Mouse (Mus musculus) megakaryocyte-erythroid progenitor cell, adult 5 weeks (primary cell): ENCODE data around the gene RPS10-NUDT3. TPM values are rescaled to one million over a fixed set of nuclear protein-coding genes. Genes with fewer than 3 reads are reported as not detected.

Experiments
- polyA plus RNA-seq: library from polyadenylated mRNA; stranded (reverse); fragments of >175 nt; gene quantifications from 2 replicates; pipeline ENCODE4 v1.2.3, GENCODE M21; 2012

RPS10-NUDT3 gene
- not detected in 2 replicates for polyA plus RNA-seq

DNA sequence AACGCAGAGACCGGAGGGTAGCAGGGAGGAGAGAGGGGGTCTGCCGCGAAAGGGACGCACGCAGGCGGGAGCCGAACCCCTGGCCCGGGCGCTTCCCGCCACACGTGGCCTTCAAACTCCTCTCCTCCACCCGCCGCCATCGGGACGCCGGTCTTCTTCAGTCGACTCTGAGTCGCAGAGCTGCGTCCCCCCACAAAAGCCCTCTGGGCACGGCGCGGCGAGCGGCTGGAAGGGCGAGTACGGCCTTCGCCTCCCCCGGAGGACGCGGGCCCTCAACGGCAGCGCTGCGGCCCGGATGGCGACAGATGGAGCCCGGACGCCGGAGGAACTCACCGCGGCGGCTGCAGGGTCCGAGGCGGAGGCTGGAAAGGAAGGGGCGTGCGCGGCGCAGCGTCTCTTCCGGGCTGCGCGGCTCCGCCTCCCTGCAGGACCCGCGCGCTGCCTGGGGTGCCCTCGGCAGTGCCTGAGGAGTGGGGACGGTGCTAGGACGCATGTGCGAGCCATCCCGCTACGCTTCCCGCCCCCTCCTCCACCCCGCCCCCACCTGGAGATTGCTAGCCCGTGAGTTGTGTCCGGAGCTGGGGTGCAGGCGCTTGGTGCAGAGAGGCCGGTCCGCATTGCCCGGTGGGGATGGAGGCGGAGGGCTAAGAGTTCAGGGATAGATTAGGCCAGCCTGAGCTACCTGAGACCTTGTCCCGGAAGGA lies at the start of gene RPS10-NUDT3:
TSS of gene RPS10-NUDT3 (minus strand) at position 352 of the 704 bp plus-strand sequence.

DNA sequence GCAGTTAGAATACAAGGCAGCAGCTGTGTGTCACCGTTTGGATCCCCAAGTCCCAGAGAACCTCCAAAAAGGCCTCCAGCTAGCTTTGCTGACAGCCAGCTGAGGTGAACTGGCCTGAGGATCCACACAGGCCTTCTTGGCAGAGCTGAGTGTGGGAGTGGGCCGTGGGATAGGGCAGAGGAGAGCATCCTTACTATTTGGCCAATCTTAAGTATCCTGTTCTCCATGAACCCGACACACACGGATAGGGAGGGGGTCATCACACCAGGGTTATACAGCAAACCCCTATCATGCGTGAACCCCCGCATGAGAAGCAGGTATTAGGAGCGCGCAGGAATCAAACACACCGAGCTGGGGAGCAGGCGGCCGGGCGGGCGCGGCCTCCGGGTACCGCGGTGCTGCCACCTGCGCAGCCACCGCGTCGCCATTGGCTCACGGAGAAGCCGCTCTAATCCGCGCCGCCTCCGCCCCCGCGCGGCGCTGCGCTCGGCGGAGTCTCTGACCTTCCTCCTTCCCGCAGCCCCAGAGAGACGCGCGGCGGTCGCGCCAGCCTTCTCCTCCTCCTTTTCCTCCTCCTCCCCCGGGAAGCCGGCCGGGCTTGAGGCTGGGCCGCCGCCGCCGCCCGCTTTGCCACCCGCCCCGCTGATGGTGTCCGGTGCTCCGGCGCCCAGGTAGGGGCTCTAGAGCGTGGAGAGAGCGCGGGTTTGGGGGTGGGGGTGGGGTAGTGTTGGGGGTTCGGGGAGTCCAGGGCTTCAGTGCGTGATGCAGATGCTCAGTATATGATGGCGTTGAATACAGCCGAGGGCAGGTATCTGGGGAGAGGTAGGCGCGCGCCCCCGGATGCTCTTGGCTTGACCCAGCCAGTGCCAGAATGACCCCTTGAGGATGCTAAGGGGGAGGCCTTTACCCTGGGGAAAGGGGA lies 20.3 kb upstream of the RPS10-NUDT3 start, which contains the start of gene Pacsin1:
TSS of gene Pacsin1 (plus strand) at position 421 of the 922 bp plus-strand sequence.

DNA sequence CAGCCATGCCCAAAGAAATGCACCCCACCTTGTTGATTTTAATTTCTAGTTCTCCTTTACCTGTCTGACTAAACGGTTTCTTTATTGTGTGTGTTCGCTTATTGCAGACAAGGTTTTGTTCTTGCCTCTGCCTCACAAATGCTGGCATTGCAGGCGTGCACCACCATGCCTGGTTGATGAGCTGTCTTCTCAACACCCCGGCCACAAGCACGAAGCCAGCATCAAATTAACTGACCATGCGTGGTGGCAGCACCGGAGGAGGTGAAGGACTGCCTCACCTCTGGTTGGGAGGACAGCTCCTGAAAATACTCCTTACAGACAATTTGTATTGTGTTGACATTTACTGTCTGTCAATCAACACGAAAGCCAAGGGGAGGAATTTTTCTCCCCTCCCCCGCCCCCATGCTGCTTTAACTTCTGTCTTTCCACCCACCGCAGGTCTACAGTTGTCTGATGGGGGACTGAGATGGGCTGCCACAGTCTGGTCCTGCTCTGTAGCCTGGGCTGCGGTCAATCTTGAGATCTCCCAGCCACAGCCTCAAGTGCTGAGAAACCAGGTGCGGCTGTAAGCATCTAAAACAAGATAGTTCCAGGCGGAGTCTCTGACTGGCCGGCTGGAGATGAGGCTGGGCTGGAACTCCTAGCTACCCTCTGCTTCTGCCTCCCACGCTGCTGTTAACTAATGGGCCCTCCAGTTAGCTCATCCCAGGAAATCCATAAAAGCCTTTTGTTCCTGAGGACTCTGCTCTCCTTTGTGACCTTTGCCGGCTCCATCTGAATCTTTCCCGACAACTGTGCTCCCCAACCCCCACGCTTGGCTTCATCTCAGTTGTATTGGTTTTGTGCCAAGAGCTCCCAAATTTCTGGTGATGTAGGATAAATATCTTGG lies 1.4 kb upstream of the RPS10-NUDT3 start, which contains the start of gene Rps10:
TSS of gene Rps10 (minus strand) at position 538 of the 889 bp plus-strand sequence.

DNA sequence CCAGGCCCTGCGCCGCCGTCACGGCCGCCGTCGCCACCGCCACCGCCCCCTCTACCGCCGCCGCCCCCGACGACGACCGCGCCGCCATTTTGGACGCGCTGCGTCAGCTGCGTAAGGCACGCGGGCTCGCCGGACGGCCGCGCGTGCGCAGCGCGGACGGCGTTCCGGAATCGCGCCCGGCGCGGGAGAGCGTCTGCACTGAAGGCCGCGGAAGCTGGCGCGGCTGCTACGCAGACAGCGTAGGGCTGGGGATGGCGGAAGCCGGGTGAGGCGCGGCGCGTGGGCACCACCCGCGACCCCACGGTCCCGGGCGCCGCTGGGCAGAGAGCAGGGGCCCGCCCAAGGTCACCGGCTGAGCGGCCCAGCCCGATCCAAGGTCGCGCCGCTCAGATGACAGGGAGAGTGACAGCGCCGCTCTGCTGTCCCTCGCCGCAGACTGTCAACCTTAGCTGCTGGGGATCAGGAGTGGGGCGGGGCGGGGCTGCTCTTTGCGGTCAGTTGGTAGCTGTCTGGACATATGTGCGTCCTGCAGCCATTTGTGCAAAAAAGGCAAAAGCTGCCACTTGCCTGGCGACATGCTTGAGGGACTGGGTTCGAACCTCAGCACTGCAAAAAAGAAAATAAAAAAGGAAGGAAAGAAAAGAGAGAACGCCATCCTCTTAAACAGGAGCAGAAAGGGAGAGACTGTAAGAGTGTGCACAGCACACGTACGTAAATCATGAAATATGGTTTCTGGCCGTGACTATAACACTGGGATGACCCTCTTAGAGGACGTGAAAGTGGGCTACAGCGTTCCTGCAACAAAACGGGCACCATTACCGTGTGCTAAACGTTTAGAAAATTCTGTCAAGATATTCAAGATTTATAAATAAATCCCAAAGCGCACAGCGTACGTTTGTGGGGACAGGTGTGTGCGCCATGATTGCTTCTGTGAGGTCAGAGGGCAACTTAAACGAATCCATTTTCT lies 11.4 kb downstream of the RPS10-NUDT3 start, which contains the start of gene Nudt3:
TSS of gene Nudt3 (minus strand) at position 136 of the 967 bp plus-strand sequence.

DNA sequence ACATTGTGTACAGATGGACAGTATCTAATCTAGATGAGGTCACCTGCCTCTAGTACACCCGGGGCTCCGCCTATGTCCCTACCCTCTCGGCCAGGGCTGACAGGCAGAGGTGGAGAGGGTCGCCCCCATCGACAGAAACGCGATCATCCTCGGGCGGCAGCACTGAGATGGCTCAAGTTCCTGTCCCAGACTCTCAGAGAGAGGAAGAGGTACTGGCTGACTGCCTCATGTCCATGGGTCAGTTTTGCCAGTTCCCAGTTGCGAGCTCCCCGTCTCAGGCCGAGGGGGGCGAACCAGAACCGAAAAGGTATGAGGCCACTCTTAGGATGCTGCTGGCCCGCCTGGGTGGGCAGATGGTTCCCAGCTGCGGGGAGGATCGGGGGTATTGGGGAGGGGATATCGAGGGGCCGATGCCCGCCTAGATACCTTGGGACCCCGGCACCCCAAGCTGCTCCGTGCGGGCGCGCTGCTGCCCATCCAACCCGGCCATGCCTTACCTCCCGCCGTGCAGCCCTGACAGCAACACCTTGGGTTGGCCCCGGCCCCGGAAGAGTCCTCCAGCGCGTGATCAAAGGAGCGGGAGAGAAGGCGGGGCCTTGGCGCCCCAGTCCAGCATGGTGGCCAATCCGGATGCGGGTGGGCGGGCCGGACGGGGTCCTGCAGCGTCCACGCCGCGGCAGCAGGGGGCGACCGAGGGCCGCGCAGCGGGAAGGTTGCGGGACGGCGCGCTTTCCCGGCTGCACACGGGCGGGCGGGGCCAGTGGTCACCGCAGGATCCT lies 69.7 kb downstream of the RPS10-NUDT3 start, which contains the start of gene AI413582:
TSS of gene AI413582 (minus strand) at position 594 of the 779 bp plus-strand sequence.

DNA sequence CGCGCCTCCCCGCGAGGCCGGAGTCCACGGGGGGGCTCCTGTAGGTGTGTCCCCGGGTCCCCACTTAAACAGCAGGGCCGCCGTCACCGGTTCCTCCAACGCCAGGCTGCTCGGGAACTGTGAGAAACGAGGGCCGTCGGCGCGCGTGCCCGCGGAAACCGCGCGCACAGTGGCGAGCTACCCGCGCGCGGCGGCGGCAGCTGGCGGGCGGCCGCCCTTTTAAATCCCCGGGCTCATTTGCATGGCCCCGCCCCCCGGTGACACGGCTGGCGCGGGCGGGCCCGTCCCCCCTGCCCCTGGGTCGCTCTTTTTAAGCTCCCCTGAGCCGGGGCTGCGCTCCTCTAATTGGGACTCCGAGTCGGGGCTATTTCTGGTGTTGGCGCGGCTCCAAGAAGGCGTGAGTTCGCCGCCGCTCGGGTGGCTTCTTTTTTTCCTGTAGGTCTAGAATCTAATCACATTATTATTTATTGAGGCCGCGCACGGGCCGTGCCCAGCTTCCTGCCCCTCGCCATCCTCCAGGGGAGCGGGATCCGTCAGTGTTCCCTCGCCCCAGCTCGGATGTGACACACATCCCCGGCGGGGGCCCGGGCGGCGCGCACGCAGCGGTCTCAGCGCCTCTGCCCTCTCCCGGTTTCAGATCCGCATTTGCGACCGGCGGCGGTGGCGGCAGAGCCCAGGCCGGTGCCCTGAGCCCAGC lies 78.6 kb downstream of the RPS10-NUDT3 start, which contains the start of gene Hmga1:
TSS of gene Hmga1 (plus strand) at position 183 of the 697 bp plus-strand sequence.

Other genes with a start within 250 kb of the RPS10-NUDT3 start
- gene Grm4, start 113.8 kb downstream of the RPS10-NUDT3 start, polyA plus RNA-seq, result 0.02 and 0.07 TPM in 2 replicates
- 2,032 and 2,480 TPM in 2 replicates for gene Hmga1, start 78.7 kb downstream of the RPS10-NUDT3 start, polyA plus RNA-seq
- 78.5 and 107 TPM in 2 replicates for gene AI413582, start 69.5 kb downstream of the RPS10-NUDT3 start, polyA plus RNA-seq
- gene Nudt3, start 11.7 kb downstream of the RPS10-NUDT3 start, polyA plus RNA-seq, result 188 and 237 TPM in 2 replicates
- 3,162 and 3,167 TPM in 2 replicates for gene Rps10, start 1.4 kb upstream of the RPS10-NUDT3 start, polyA plus RNA-seq
- 0.49 and 0.80 TPM in 2 replicates for gene Pacsin1, start 20.3 kb upstream of the RPS10-NUDT3 start, polyA plus RNA-seq
- gene Spdef, start 93.7 kb upstream of the RPS10-NUDT3 start, polyA plus RNA-seq, result 0.39 TPM in 1 of 2 replicates, not detected in the other
- 56.1 and 64.2 TPM in 2 replicates for gene D17Wsu92e, start 185.4 kb upstream of the RPS10-NUDT3 start, polyA plus RNA-seq
- 395 and 434 TPM in 2 replicates for gene Snrpc, start 202.9 kb upstream of the RPS10-NUDT3 start, polyA plus RNA-seq
- 11.3 and 12.2 TPM in 2 replicates for gene Uhrf1bp1, start 221.2 kb upstream of the RPS10-NUDT3 start, polyA plus RNA-seq